Mouse (Mus musculus) brain, embryonic 14.5 days (tissue): Measurements from ENCODE around the gene Tmem86a.
"Not testable (repeated sequence)": the region's sequence is repeated elsewhere in the genome, so short reads cannot be mapped to it uniquely, and the experiment has no call there.

Experiments used
- CTCF ChIP-seq: fragments of 200-500 bp; IDR thresholded peaks from 2 replicates; pipeline ENCODE4 v1.5.1; 2012; ENCODE audit warnings: inconsistent platforms, mild to moderate bottlenecking, moderate library complexity, borderline replicate concordance; ENCODE audit not compliant: insufficient read depth, insufficient read length; ENCODE audit errors: extremely low read depth
- POLR2A ChIP-seq: fragments of 200-500 bp; IDR thresholded peaks from 2 replicates; pipeline ENCODE4 v1.6.1; 2012; ENCODE audit warnings: mild to moderate bottlenecking, inconsistent platforms, borderline replicate concordance; ENCODE audit not compliant: poor library complexity, insufficient read depth, insufficient read length, severe bottlenecking; ENCODE audit errors: extremely low read depth

- not testable (repeated sequence) for TF ChIP-seq POLR2A, CTCF
Observed at GRCm38 (mm10) chr7:47026899-47027298, 23.5 kb upstream of the Tmem86a start.
